Mouse (Mus musculus): ENCODE data around the gene Pip4k2b. TPM values are rescaled to one million over a fixed set of nuclear protein-coding genes. Genes with fewer than 3 reads are reported as not detected.

Pip4k2b gene
- total and polyA plus RNA-seq, 2 experiments from 2014 or later, result 5.2 to 166 TPM

GRCm38 (mm10) chr11:97684063-97684680 lies 60.3 kb downstream of the Pip4k2b start:
- TF ChIP-seq CTCF (IDR thresholded peaks at IDR 0.05), result no peak
- ATAC-seq (ENCODE audit: low FRiP score) (no peak), DNase-seq (ENCODE audit: low spot score) (no peak)
- Histone ChIP-seq H3K9me3 (ENCODE audit: low read length) (no peaks in the 10 kb centered on the region), H3K4me3 (ENCODE audit: low read depth, low read length) (no peak overlapping the region), H3K36me3 (ENCODE audit: insufficient read depth, low read length) (peaks cover 25% of the 10 kb centered on the region), H3K27me3 (ENCODE audit: insufficient read depth, low read length) (no peaks in the 10 kb centered on the region), H3K4me1 (ENCODE audit: insufficient read depth, low read length) (no peaks in the 10 kb centered on the region), H3K27ac (ENCODE audit: low read depth, low read length) (0 out of 2 replicates have a peak overlapping the region, but pooled peaks have one; percentile 3), H3K4me2 (ENCODE audit: low read depth, low read length, poor library complexity, severe bottlenecking) (no peak overlapping the region), H3K9ac (replicated peaks; ENCODE audit: low read length, poor library complexity, severe bottlenecking) (no peak overlapping the region)
- 77% methylated on average over 6 of the region's 6 CpGs for WGBS

- peaks cover 23% of the 10 kb centered on the region for H3K36me3 ChIP-seq (ENCODE audit: insufficient read depth, low read length)
- no peak overlapping the region for H3K27ac ChIP-seq (ENCODE audit: low read depth, low read length)
- WGBS, result 80% methylated on average over 6 of the region's 6 CpGs
- H3K4me1 ChIP-seq (ENCODE audit: insufficient read depth, low read length), result no peaks in the 10 kb centered on the region
- H3K4me3 ChIP-seq (ENCODE audit: low read depth, low read length), result no peak overlapping the region
- no peak for TF ChIP-seq CTCF (IDR thresholded peaks at IDR 0.05)
- H3K4me2 ChIP-seq (ENCODE audit: low read depth, low read length, poor library complexity, severe bottlenecking), result no peak overlapping the region
- ATAC-seq (ENCODE audit: low FRiP score), result no peak
- no peaks in the 10 kb centered on the region for H3K27me3 ChIP-seq (ENCODE audit: insufficient read depth, low read length)
- H3K9ac ChIP-seq (replicated peaks; ENCODE audit: low read length, poor library complexity, severe bottlenecking), result no peak overlapping the region
- H3K9me3 ChIP-seq (ENCODE audit: low read length), result no peaks in the 10 kb centered on the region
- no peak for DNase-seq (ENCODE audit: low spot score)
These were observed 61.9 kb downstream of the Pip4k2b start for GRCm38 (mm10) chr11:97682504-97683055.

- no peak for ATAC-seq (ENCODE audit: low FRiP score)
- Histone ChIP-seq H3K4me1 (ENCODE audit: insufficient read depth, low read length) (no peaks in the 10 kb centered on the region), H3K27ac (ENCODE audit: low read depth, low read length) (no peak overlapping the region), H3K27me3 (ENCODE audit: insufficient read depth, low read length) (no peaks in the 10 kb centered on the region), H3K9ac (replicated peaks; ENCODE audit: low read length, poor library complexity, severe bottlenecking) (no peak overlapping the region), H3K4me2 (ENCODE audit: low read depth, low read length, poor library complexity, severe bottlenecking) (no peak overlapping the region), H3K9me3 (ENCODE audit: low read length) (no peaks in the 10 kb centered on the region), H3K36me3 (ENCODE audit: insufficient read depth, low read length) (peaks cover 39% of the 10 kb centered on the region), H3K4me3 (ENCODE audit: low read depth, low read length) (no peak overlapping the region)
- WGBS, result 56% methylated on average over 12 of the region's 12 CpGs
- DNase-seq (ENCODE audit: low spot score), result peak; percentile 77
- TF ChIP-seq CTCF (IDR thresholded peaks at IDR 0.05), result no peak
These were observed 64.1 kb downstream of the Pip4k2b start for GRCm38 (mm10) chr11:97680430-97680829.

- Histone ChIP-seq H3K4me3 (ENCODE audit: low read depth, low read length) (no peak overlapping the region), H3K9me3 (ENCODE audit: low read length) (no peaks in the 10 kb centered on the region), H3K27me3 (ENCODE audit: insufficient read depth, low read length) (no peaks in the 10 kb centered on the region), H3K9ac (replicated peaks; ENCODE audit: low read length, poor library complexity, severe bottlenecking) (no peak overlapping the region), H3K4me2 (ENCODE audit: low read depth, low read length, poor library complexity, severe bottlenecking) (no peak overlapping the region), H3K4me1 (ENCODE audit: insufficient read depth, low read length) (no peaks in the 10 kb centered on the region), H3K27ac (ENCODE audit: low read depth, low read length) (no peak overlapping the region), H3K36me3 (ENCODE audit: insufficient read depth, low read length) (peaks cover 56% of the 10 kb centered on the region)
- WGBS, result 65% methylated on average over 15 of the region's 15 CpGs
- no peak for ATAC-seq (ENCODE audit: low FRiP score)
- DNase-seq (ENCODE audit: low spot score), result no peak
- no peak for TF ChIP-seq CTCF (IDR thresholded peaks at IDR 0.05)
These were observed 66.2 kb downstream of the Pip4k2b start for GRCm38 (mm10) chr11:97678301-97678700.

- H3K36me3 ChIP-seq (ENCODE audit: insufficient read depth, low read length), result peaks cover 58% of the 10 kb centered on the region
- WGBS, result 37% methylated on average over 8 of the region's 8 CpGs
- no peak overlapping the region for H3K9ac ChIP-seq (replicated peaks; ENCODE audit: low read length, poor library complexity, severe bottlenecking)
- no peaks in the 10 kb centered on the region for H3K9me3 ChIP-seq (ENCODE audit: low read length)
- H3K4me3 ChIP-seq (ENCODE audit: low read depth, low read length), result no peak overlapping the region
- DNase-seq (ENCODE audit: low spot score) (no peak), ATAC-seq (ENCODE audit: low FRiP score) (no peak)
- peak; percentile 54 for TF ChIP-seq CTCF (IDR thresholded peaks at IDR 0.05)
- no peak overlapping the region for H3K4me2 ChIP-seq (ENCODE audit: low read depth, low read length, poor library complexity, severe bottlenecking)
- no peaks in the 10 kb centered on the region for H3K4me1 ChIP-seq (ENCODE audit: insufficient read depth, low read length)
- H3K27ac ChIP-seq (ENCODE audit: low read depth, low read length), result no peak overlapping the region
- H3K27me3 ChIP-seq (ENCODE audit: insufficient read depth, low read length), result no peaks in the 10 kb centered on the region
These were observed 66.7 kb downstream of the Pip4k2b start for GRCm38 (mm10) chr11:97677842-97678241.

- ATAC-seq (ENCODE audit: low FRiP score) (no peak), DNase-seq (ENCODE audit: low spot score) (no peak)
- H3K27ac ChIP-seq (ENCODE audit: low read depth, low read length), result no peak overlapping the region
- no peak overlapping the region for H3K4me2 ChIP-seq (ENCODE audit: low read depth, low read length, poor library complexity, severe bottlenecking)
- no peak for TF ChIP-seq CTCF (IDR thresholded peaks at IDR 0.05)
- no peak overlapping the region for H3K9ac ChIP-seq (replicated peaks; ENCODE audit: low read length, poor library complexity, severe bottlenecking)
- no peaks in the 10 kb centered on the region for H3K9me3 ChIP-seq (ENCODE audit: low read length)
- no peaks in the 10 kb centered on the region for H3K27me3 ChIP-seq (ENCODE audit: insufficient read depth, low read length)
- H3K4me1 ChIP-seq (ENCODE audit: insufficient read depth, low read length), result no peaks in the 10 kb centered on the region
- no peak overlapping the region for H3K4me3 ChIP-seq (ENCODE audit: low read depth, low read length)
- H3K36me3 ChIP-seq (ENCODE audit: insufficient read depth, low read length), result peaks cover 62% of the 10 kb centered on the region
- WGBS, result 27% methylated on average over 15 of the region's 15 CpGs
These were observed 67.1 kb downstream of the Pip4k2b start for GRCm38 (mm10) chr11:97677381-97677780.
